Mouse (Mus musculus): Measurements from ENCODE around the gene Sapcd1. TPM values are rescaled to one million over a fixed set of nuclear protein-coding genes. Genes with fewer than 3 reads are reported as not detected.
"Not testable (repeated sequence)": the region's sequence is repeated elsewhere in the genome, so short reads cannot be mapped to it uniquely, and the experiment has no call there.

Gene Sapcd1
- polyA plus RNA-seq, 1 experiment from 2014 or later = 4.1 TPM

DNA sequence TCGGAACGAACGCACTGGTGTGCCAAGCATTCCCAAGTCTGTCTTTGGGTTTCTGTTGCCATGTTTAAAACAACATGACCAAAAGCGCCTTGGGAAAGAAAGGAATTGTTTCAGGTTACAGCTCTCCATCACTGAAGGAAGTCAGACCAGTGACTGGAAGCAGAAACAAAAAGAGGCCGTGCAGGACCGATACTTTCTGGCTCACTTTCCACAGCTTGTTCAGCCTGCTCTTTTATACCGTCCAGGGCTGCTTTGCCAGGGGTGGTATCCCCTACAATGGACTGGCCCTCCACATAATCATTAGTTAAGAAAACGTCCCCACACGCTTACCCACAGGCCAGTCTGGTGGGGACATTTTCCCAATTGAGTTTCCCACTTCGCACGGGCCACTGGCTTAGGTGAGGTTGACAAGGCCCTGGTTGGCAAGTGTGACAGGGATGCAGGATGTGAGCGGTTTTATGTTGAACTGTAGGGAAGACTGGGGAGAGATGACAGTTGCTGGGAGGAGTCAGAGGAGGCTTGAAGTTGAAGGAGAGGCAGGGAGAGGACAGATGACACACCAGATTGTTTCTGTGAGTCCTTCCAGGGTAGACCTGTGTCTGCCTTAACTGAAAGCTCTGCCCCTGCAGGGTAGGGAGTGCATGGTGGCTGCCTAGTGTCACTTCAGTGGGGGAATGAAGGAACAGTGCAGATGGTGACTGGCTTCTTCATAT, 25.5 kb downstream of the Sapcd1 start:
- H3K27ac ChIP-seq (ENCODE audit: low read depth) = peak overlapping the region; percentile 98
- peak; percentile 3 for ATAC-seq
- H3K4me3 ChIP-seq (ENCODE audit: low read depth, low read length) = peak overlapping the region; percentile 85
- peaks cover 44% of the 10 kb centered on the region for H3K4me1 ChIP-seq (ENCODE audit: insufficient read depth)
- peaks cover 51% of the 10 kb centered on the region for H3K36me3 ChIP-seq (replicated peaks; ENCODE audit: insufficient read depth, low read length)
- no peaks in the 10 kb centered on the region for H3K27me3 ChIP-seq (ENCODE audit: insufficient read depth, low read length)
- DNase-seq = peak; percentile 36
- peak overlapping the region; percentile 76 for H3K9ac ChIP-seq (replicated peaks)
- 3% methylated on average over 12 of the region's 12 CpGs for WGBS (ENCODE audit: insufficient replicate concordance)
- peak overlapping the region; percentile 75 for H3K4me2 ChIP-seq (ENCODE audit: low read depth, low read length)
- TF ChIP-seq CTCF (IDR thresholded peaks at IDR 0.05; ENCODE audit: low read depth) = no peak
- no peak for TF ChIP-seq EP300 (IDR thresholded peaks at IDR 0.05; ENCODE audit: low read depth)
- no peaks in the 10 kb centered on the region for H3K9me3 ChIP-seq (ENCODE audit: low read length)

DNA sequence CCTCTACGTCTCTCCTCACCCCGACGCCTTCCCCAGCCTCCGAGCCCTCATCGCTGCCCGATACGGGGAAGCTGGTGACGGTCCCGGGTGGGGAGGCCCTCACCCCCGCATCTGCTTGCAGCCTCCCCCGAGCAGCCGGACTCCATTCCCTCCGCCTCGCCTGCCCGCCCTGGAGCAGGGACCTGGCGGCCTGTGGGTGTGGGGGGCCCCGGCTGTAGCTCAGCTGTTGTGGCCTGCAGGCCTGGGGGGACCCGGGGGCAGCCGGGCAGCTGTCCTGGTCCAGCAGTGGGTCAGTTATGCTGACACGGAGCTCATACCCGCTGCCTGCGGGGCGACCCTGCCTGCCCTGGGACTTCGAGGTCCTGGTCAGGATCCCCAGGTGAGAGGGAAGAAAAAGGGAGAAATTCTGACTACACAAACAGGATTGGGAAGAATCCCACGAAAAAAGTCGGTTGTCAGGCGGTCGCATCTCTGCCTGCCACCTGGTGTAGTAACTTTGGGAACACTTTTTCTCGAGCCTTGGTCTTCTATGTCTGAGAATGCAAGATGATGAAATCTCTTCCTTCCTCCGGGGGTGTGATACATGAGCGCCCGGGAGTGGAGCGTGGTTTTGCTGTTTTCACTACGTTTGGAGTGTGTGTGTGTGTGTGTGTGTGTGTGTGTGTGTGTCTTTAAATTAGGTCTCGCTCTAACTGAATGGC, 26.2 kb downstream of the Sapcd1 start:
- TF ChIP-seq EP300 (IDR thresholded peaks at IDR 0.05; ENCODE audit: low read depth) (no peak), CTCF (IDR thresholded peaks at IDR 0.05; ENCODE audit: low read depth) (no peak)
- Histone ChIP-seq H3K36me3 (replicated peaks; ENCODE audit: insufficient read depth, low read length) (peaks cover 45% of the 10 kb centered on the region), H3K27me3 (ENCODE audit: insufficient read depth, low read length) (no peaks in the 10 kb centered on the region), H3K4me1 (ENCODE audit: insufficient read depth) (peaks cover 46% of the 10 kb centered on the region), H3K27ac (ENCODE audit: low read depth) (peak overlapping the region; percentile 98), H3K9me3 (ENCODE audit: low read length) (no peaks in the 10 kb centered on the region), H3K9ac (replicated peaks) (peak overlapping the region; percentile 76), H3K4me2 (ENCODE audit: low read depth, low read length) (peak overlapping the region; percentile 75), H3K4me3 (ENCODE audit: low read depth, low read length) (peak overlapping the region; percentile 85)
- WGBS (ENCODE audit: insufficient replicate concordance) = 0% methylated on average over 35 of the region's 35 CpGs
- peak; percentile 16 for ATAC-seq
- DNase-seq = peak; percentile 50

DNA sequence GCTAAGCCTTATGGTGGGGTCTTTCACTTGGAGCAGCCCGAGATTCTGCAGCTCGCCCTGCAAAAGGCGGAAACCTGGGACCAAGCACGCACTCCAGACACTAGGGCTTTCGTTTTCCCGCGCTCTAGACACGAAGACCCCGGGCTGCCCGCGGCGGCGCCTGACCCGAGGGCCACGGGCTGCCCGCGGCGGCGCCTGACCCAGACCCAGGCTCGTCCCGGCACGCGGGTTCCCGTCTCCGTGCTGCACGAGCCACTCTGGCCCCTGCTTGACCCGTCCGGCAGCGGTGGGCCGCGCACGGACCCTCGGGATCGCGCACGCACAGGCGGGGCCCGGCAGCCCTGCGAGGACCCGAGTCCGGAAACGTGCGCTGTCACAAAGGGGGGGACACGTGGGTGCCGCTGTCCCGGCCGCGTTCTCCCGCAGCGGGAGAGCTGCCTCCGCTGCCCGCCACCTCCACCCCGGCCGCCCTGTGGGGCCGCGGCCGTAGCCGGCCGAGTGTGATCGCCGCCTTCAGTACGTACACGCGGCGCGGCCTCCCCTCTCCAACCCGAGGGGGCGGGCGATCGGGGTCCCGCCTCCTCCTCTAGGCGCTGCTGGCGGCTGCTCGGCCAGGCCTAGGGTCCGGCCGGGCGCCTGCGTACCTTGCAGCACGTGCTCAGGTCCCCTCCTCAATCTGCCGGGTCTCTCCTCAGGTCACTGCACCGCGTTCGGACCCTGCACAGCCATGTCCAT, 26.9 kb downstream of the Sapcd1 start, which contains the start of gene Vars:
Gene Vars (plus strand): TSS at position 271 of the 735 bp plus-strand sequence.
- peak within 1 kb of the TSS; percentile 75 for H3K4me2 ChIP-seq (ENCODE audit: low read depth, low read length)
- TF ChIP-seq EP300 (IDR thresholded peaks at IDR 0.05; ENCODE audit: low read depth) (peak; percentile 43; the same call in 1 of the 2 replicates), CTCF (IDR thresholded peaks at IDR 0.05; ENCODE audit: low read depth) (0 out of 2 replicates have a peak, but pooled peaks have one; percentile 9)
- H3K27ac ChIP-seq (ENCODE audit: low read depth) = peak within 1 kb of the TSS; percentile 98
- no peaks in the 10 kb centered on the region for H3K27me3 ChIP-seq (ENCODE audit: insufficient read depth, low read length)
- no peaks in the 10 kb centered on the region for H3K9me3 ChIP-seq (ENCODE audit: low read length)
- ATAC-seq = peak; percentile 86
- DNase-seq = peak; percentile 91
- peaks cover 47% of the 10 kb centered on the region for H3K4me1 ChIP-seq (ENCODE audit: insufficient read depth)
- peaks cover 42% of the 10 kb centered on the region for H3K36me3 ChIP-seq (replicated peaks; ENCODE audit: insufficient read depth, low read length)
- 2% methylated on average over 70 of the region's 83 CpGs for WGBS (ENCODE audit: insufficient replicate concordance)
- peak within 1 kb of the TSS; percentile 82 for H3K9ac ChIP-seq (replicated peaks)
- H3K4me3 ChIP-seq (ENCODE audit: low read depth, low read length) = peak within 1 kb of the TSS; percentile 85

- not testable (repeated sequence) for H3K27me3 ChIP-seq (ENCODE audit: insufficient read depth, low read length); H3K9me3 ChIP-seq (ENCODE audit: low read length)
- peak overlapping the region; percentile 98 for H3K27ac ChIP-seq (ENCODE audit: low read depth)
- H3K4me3 ChIP-seq (ENCODE audit: low read depth, low read length) = peak overlapping the region; percentile 85
- WGBS (ENCODE audit: insufficient replicate concordance) = 4% methylated on average over 29 of the region's 32 CpGs
- peak overlapping the region; percentile 75 for H3K4me2 ChIP-seq (ENCODE audit: low read depth, low read length)
- peaks cover 48% of the 10 kb centered on the region for H3K4me1 ChIP-seq (ENCODE audit: insufficient read depth)
- DNase-seq (peak; percentile 66), ATAC-seq (peak; percentile 46)
- H3K9ac ChIP-seq (replicated peaks) = peak overlapping the region; percentile 82
- H3K36me3 ChIP-seq (replicated peaks; ENCODE audit: insufficient read depth, low read length) = peaks cover 34% of the 10 kb centered on the region
- TF ChIP-seq EP300 (IDR thresholded peaks at IDR 0.05; ENCODE audit: low read depth) = peak; percentile 85
These were observed 27.7 kb downstream of the Sapcd1 start for GRCm38 (mm10) chr17:34999871-35000716.

GRCm38 (mm10) chr17:34998526-34999430, 29.0 kb downstream of the Sapcd1 start:
- peak; percentile 35 for DNase-seq
- peaks cover 48% of the 10 kb centered on the region for H3K4me1 ChIP-seq (ENCODE audit: insufficient read depth)
- H3K4me3 ChIP-seq (ENCODE audit: low read depth, low read length) = peak overlapping the region; percentile 85
- peak overlapping the region; percentile 82 for H3K9ac ChIP-seq (replicated peaks)
- peak overlapping the region; percentile 75 for H3K4me2 ChIP-seq (ENCODE audit: low read depth, low read length)
- H3K27ac ChIP-seq (ENCODE audit: low read depth) = peak overlapping the region; percentile 98
- no peaks in the 10 kb centered on the region for H3K27me3 ChIP-seq (ENCODE audit: insufficient read depth, low read length)
- TF ChIP-seq CTCF (IDR thresholded peaks at IDR 0.05; ENCODE audit: low read depth) (peak; percentile 37), EP300 (IDR thresholded peaks at IDR 0.05; ENCODE audit: low read depth) (no peak)
- H3K9me3 ChIP-seq (ENCODE audit: low read length) = no peaks in the 10 kb centered on the region
- H3K36me3 ChIP-seq (replicated peaks; ENCODE audit: insufficient read depth, low read length) = peaks cover 22% of the 10 kb centered on the region
- no peak for ATAC-seq
- 67% methylated on average over 15 of the region's 15 CpGs for WGBS (ENCODE audit: insufficient replicate concordance)

Data from liver, postnatal 0 days (tissue).